Mouse (Mus musculus): ENCODE results near the gene Plpp1. TPM values are rescaled to one million over a fixed set of nuclear protein-coding genes. Genes with fewer than 3 reads are reported as not detected.

Plpp1 gene
- total RNA-seq (2021) (100 to 1,000 TPM; 214 to 281 TPM), polyA plus RNA-seq (2012; rRNA removed) (213 and 226 TPM in 2 replicates)
- long read RNA-seq, transcript Plpp1-201 (6 exons, 1,598 nt), result minor isoform, 109 of 327 reads
- long read RNA-seq, transcript Plpp1-202 (6 exons, 1,272 nt), result major isoform, 184 of 327 reads
- long read RNA-seq, partial matches to known transcripts, result 11 of 327 reads
- long read RNA-seq, other reads (novel, unspliced or antisense), result 23 of 327 reads

DNA sequence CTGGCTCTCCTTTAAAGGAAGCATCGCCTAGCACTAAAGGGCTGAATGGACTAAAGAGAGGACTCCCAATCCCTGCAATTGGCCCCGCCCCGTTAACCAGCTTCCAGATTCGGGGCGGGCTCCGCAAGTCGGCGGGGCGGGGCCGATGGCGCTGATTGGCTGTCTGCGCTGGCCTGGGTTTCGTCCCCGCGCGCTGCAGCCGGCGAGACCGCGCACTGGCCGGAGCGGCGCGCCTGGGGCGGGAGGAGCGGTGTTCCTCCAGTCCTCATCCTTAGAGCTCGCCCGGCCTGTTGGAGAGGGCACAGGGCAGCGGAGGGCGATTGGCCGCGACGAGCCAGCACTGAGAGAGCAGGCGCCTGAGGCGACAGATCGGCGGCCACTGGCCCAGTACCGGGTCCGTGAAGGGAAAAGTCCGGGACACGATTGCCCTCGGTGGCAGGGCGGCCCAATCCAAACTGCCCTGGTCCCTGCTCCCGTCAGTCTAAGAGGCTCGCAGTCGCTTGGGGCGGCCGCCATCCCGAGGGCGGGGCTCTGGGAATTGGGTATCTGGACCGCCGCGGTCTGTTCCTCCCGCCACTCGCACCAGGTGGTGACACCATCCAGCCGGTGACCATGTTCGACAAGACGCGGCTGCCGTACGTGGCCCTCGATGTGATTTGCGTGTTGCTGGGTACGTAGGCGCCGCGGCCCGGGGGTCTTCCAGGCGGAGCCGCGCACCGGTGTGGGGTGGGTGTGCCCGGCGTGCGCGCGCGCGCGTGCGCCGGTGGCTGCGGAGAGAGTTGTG, at the start of gene Plpp1:
TSS of gene Plpp1 (plus strand) at position 196 of the 784 bp plus-strand sequence.
- peak; percentile 99 for DNase-seq

DNA sequence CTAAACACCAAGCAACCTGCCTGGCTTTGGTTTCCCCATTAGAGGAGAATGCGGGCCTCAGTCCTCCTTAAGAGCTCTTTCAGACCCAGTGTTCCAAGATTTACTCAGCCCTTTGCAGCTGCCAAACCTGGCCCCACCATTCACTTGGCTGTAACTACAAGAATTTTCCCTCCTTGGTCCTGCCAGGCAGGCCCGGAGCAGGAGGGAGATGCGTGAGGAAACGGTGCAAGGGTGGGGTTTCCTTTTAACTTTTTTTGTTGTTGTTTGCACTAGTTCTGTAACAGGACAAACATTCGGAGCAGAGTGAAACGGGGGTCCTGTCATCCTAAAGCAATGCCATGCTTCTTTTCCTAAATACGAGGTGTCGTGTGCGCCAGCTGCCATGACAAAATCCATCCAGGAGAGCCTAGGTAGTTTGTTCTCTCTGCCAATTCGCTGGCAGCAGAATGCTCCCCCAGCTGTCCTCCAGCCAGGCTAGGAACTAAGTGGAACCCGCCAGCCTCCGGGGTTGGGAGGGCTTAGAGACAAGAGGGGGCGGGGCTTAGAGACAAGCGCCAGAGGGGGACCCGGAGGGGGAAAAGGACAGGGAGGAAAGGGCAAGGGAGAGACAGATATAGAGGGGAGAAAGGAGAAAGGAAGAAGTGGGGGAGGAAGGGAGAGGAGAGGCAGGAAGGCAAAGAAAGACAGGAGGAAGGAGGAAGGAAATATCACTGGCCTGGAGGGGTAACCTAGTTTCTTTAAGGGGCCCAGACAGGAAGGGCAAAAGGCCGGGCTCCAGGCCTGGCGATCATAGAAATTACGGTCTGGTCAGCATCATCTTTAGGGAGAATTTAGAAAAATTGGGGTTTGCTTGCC, 48.9 kb upstream of the Plpp1 start:
- peak; percentile 77 for DNase-seq

DNA sequence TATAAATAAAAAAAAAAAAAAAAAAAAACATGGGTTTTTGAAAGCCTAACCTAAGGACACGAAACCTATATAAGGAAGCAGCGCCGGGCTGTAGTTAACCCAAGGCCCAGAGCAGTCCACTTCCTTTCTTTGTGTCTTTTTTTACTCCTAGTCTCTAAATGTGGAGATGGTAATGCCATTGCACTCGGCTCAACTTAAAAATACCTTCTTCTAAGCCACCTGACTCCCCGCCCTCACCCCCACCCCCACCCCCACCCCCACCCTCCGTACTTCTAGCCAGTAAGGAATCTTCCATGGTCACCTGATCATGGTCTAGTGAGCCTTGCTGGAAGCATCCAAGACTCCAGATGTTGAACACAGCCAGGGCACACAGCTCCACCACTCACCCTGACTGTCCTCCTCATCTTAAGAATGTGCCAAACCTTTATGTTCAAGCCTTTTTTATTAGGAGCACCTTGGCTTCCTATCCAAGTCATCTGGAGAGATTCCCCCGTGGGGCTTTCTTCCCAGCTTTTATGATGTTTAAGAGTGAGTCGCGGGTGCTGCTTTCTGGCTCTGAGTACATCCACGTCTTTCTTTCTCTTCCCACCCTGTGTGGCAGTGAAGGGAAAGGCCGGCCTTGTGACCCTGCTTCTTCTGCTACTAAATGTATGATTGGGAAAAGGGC, 48.1 kb upstream of the Plpp1 start:
- DNase-seq, result no peak

- peak; percentile 81 for DNase-seq
Observed at GRCm38 (mm10) chr13:112753522-112753921, 47.1 kb upstream of the Plpp1 start.

DNA sequence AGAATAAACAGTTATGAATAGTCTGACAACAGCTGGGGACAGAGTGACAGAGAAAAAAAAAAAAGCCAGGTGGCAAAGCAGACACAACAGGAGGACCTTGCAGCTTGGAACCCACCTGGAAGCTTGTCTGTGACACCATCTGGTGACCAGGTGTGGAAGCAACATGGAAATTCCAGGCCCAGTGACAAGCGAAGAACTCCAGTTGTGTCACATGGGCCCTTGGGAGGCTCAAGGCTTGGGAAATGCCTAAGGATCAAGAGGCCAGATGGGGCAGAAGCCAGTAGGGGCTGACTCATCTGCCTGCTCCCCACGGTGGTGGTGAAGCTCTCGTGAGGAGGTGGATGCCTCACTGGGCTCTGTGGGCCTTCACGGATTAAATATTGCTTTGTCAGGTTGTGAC, 45.7 kb upstream of the Plpp1 start:
- peak; percentile 81 for DNase-seq

- DNase-seq, result peak; percentile 33
Observed at GRCm38 (mm10) chr13:112755507-112756010, 45.0 kb upstream of the Plpp1 start.

DNA sequence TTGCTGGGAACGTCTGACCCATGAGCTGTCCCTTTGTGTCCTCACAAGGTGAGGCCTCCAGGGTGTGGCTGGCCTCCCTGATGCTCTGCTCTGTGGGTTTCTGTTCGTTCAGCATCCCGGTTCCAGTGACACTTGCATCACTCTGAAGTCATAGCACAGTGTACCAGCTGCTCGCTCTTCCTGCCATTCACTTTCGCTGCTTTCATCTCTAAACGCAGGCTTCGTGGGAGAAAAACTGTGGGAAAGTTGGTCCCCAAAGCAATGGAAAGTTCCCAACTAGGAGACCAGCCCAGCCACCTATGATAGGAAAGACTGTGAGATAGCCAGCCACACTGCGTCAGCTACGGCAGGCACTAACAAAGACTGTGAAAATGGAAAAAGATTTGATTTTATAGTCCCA, 43.2 kb upstream of the Plpp1 start:
- DNase-seq, result no peak

GRCm38 (mm10) chr13:112758546-112759090, 42.0 kb upstream of the Plpp1 start:
- DNase-seq, result no peak

DNA sequence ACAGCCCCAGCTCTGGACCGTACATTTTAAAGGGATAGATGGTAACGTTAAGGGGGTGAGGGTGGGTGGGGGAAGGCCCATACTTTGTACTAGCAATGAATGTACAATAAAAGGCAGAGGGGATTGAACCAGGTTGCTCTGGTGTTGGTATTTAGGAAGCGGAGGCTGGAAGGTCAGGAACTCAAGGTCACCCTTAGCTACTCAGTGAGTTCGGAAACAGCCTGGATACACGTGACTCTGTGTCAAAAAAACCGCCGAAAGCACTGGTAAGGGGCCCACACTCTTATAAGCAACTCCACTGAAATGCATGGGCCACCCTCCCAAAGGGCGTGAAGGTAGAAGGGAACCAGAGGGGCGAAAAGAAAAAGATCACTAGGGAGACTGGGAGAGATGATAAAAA, 41.2 kb upstream of the Plpp1 start:
- DNase-seq, result no peak

DNA sequence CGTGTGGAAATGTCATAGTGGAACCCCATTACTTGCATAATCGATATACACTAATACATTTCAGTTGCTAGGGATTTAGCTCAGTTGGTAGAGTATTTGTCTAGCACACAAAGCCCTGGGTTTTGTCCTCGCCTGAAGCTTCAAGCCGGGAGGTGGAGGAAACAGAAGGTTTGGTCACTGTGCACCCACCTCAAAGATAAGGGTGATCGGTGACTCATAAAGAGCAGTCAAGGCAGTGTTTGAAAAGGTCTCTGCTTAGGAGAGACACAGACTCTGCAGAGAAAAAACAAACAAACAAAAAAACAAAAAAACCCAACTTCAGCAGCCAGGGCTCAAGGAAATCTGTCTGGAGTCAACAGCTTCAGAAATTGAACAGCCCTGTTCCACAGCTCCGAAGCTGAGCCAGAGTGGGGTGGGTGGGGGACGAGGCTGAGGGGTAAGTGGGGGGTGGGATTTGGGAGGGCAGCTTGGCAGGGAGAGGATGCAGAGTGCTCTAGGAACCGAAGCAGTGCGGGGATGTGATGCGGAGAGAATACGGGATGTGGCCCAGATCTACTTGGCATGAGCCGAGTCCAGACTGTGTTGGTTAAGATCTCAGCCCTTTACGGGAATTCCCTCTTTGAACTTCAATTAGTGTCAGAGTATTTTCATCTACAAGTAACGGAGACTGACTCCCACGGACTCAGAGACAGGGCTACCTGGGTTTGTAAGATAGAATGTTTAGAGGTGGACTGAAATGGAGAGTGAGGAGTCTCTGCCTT, 40.6 kb upstream of the Plpp1 start:
- DNase-seq, result peak; percentile 54

DNA sequence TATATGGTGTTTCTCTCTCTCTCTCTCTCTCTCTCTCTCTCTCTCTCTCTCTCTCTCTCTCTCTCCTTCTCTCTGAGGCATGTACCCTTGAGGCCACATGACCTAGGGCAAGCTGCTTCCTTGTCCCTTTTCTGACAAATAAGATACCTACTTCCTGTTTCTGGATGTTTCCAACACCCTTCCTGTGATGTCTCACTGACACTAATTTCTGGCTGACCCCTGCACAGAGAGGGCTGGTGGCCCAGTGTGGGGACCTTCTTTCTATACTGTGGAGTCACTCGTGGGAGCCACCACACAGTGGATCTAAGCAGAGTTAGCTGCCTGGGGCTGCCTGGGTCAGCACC, 40.1 kb upstream of the Plpp1 start:
- DNase-seq, result peak; percentile 39

GRCm38 (mm10) chr13:112761787-112762186, 38.8 kb upstream of the Plpp1 start:
- no peak for DNase-seq

DNA sequence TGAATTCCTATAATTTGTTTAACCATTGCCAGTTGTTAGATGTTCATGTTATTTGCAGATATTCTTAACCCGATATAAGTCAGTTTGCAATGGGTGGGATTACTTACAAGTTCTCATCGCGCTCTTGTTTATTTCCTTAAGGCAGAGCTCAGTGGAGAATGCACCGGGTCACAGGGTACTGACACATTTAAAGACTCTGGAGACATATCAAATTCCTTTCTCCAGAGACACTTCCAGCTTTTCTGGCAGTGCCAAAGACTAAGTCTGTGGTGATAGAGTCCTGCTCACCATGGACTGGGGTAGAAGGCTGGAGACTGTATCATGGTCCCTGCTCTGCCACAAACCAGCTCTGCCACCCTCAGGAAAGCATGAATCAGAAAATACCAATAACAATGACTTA, 38.0 kb upstream of the Plpp1 start:
- no peak for DNase-seq

GRCm38 (mm10) chr13:112763531-112764091, 37.0 kb upstream of the Plpp1 start:
- DNase-seq, result peak; percentile 80

- peak; percentile 51 for DNase-seq
Observed at GRCm38 (mm10) chr13:112764556-112764955, 36.0 kb upstream of the Plpp1 start.

- DNase-seq, result no peak
Observed at GRCm38 (mm10) chr13:112765654-112766053, 34.9 kb upstream of the Plpp1 start.

GRCm38 (mm10) chr13:112770528-112771328, 29.9 kb upstream of the Plpp1 start:
- DNase-seq, result peak; percentile 87

- DNase-seq, result peak; percentile 71
Observed at GRCm38 (mm10) chr13:112771447-112772208, 29.0 kb upstream of the Plpp1 start.

DNA sequence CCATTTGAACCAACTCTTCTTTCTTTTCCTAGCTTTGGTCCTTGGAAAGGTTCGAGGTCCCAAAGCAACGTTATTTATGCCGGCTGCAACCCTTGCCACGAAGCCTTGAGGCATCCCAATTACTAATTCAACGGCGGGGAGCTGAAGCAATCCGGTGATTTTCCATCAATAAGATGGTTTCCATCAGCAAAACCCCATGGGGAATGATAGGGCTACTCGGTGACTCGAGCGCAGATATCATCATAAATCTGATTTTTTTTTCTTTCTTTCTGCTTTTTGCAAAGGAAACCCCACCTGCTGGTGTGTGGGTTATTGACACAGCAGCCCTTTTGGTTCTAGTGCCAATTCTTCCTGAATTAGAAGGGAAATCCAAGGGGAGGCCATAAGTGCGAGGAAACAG, 28.3 kb upstream of the Plpp1 start:
- DNase-seq, result peak; percentile 78
